Mouse (Mus musculus): ENCODE results near the gene Thra. TPM values are rescaled to one million over a fixed set of nuclear protein-coding genes. Genes with fewer than 3 reads are reported as not detected.

The Thra gene
- total RNA-seq, 2 experiments from 2014 or later, result 708 to 832 TPM

- DNase-seq (ENCODE audit: low spot score in 2 of 2), result no peak
Measured at GRCm38 (mm10) chr11:98792081-98792480, 51.6 kb downstream of the Thra start.

- peak; percentile 61 to 75 for DNase-seq (ENCODE audit: low spot score in 2 of 2)
Measured at GRCm38 (mm10) chr11:98794469-98795014, 54.1 kb downstream of the Thra start.

- DNase-seq (ENCODE audit: low spot score in 2 of 2), result peak; percentile 84 to 89
Measured at GRCm38 (mm10) chr11:98795015-98795713, 54.7 kb downstream of the Thra start, which contains the start of gene Msl1. TSS of gene Msl1 (plus strand) at chr11:98795516.

GRCm38 (mm10) chr11:98795714-98796514 is 55.5 kb downstream of the Thra start:
- no peak for DNase-seq (ENCODE audit: low spot score in 2 of 2)

- peak; percentile 70 to 73 for DNase-seq (ENCODE audit: low spot score in 2 of 2)
Measured at GRCm38 (mm10) chr11:98796515-98797216, 56.2 kb downstream of the Thra start.

- DNase-seq (ENCODE audit: low spot score in 2 of 2), result no peak
Measured at GRCm38 (mm10) chr11:98797306-98797705, 56.9 kb downstream of the Thra start.

- DNase-seq (ENCODE audit: low spot score in 2 of 2), result no peak
Measured at GRCm38 (mm10) chr11:98797909-98798308, 57.5 kb downstream of the Thra start.

- DNase-seq (ENCODE audit: low spot score in 2 of 2), result no peak
Measured at GRCm38 (mm10) chr11:98804605-98805004, 64.2 kb downstream of the Thra start, which contains the start of gene Casc3. TSS of gene Casc3 (plus strand) at chr11:98804905.

- no peak for DNase-seq (ENCODE audit: low spot score in 2 of 2)
Measured at GRCm38 (mm10) chr11:98808417-98808816, 68.0 kb downstream of the Thra start.

GRCm38 (mm10) chr11:98809457-98810290 is 69.2 kb downstream of the Thra start:
- peak; percentile 99 for DNase-seq (ENCODE audit: low spot score in 2 of 2)

- no peak for DNase-seq (ENCODE audit: low spot score in 2 of 2)
Measured at GRCm38 (mm10) chr11:98810686-98811085, 70.2 kb downstream of the Thra start.

- DNase-seq (ENCODE audit: low spot score in 2 of 2), result no peak
Measured at GRCm38 (mm10) chr11:98816706-98817239, 76.3 kb downstream of the Thra start.

Other genes starting within 250 kb of the Thra start
- gene Ikzf3, start 194.6 kb upstream of the Thra start, total RNA-seq (2021), result under 1 TPM; 0.33 TPM
- not detected for gene Zpbp2, start 189.5 kb upstream of the Thra start, total RNA-seq (2021)
- 10 to 100 TPM; 46.0 to 49.4 TPM for gene Ormdl3, start 153.3 kb upstream of the Thra start, total RNA-seq (2021)
- gene Lrrc3c, start 142.3 kb upstream of the Thra start, total RNA-seq (2021), result not detected
- 10 to 100 TPM; 11.7 to 12.1 TPM for gene Gm12355, start 115.0 kb upstream of the Thra start, total RNA-seq (2021)
- gene Gsdma3, start 114.3 kb upstream of the Thra start, total RNA-seq (2021), result not detected
- not detected for gene Gsdma2, start 93.9 kb upstream of the Thra start, total RNA-seq (2021)
- gene Gsdma, start 76.3 kb upstream of the Thra start, total RNA-seq (2021), result under 1 TPM in 1 of 2 experiments, not detected in 1; 0.14 TPM
- 100 to 1,000 TPM; 135 to 138 TPM for gene Psmd3, start 58.1 kb upstream of the Thra start, total RNA-seq (2021)
- gene Csf3, start 39.4 kb upstream of the Thra start, total RNA-seq (2021), result not detected
- gene Med24, start 11.2 kb upstream of the Thra start, total RNA-seq (2021), result 100 to 1,000 TPM; 108 to 127 TPM
- 100 to 1,000 TPM in 1 of 2 experiments, 10 to 100 TPM in 1; 87.2 to 122 TPM for gene Nr1d1, start 34.7 kb downstream of the Thra start, total RNA-seq (2021)
- gene Msl1, start 54.9 kb downstream of the Thra start, total RNA-seq (2021), result 100 to 1,000 TPM; 182 to 185 TPM
- gene Casc3, start 64.3 kb downstream of the Thra start, total RNA-seq (2021), result 10 to 100 TPM; 53.0 to 57.3 TPM
- 100 to 1,000 TPM; 133 to 139 TPM for gene Rapgefl1, start 96.1 kb downstream of the Thra start, total RNA-seq (2021)
- 10 to 100 TPM; 73.3 to 75.5 TPM for gene Wipf2, start 123.0 kb downstream of the Thra start, total RNA-seq (2021)
- under 1 TPM; 0.33 to 0.45 TPM for gene Cdc6, start 167.2 kb downstream of the Thra start, total RNA-seq (2021)
- gene Rara, start 187.2 kb downstream of the Thra start, total RNA-seq (2021), result 10 to 100 TPM; 14.4 to 14.9 TPM
- gene Gjd3, start 242.4 kb downstream of the Thra start, total RNA-seq (2021), result 1 to 10 TPM; 1.8 to 2.0 TPM

Data from left cerebral cortex, adult 18-20 months (tissue).